Mouse (Mus musculus) thymus, postnatal 10 days (tissue): Measurements from ENCODE around the gene Erg28.

Source experiments
- DNase-seq, 2 experiments: peaks; one replicate each; pipeline ENCODE4 v3.0.0; 2021; ENCODE audit warnings: low spot score in 2 of 2

The Erg28 gene

GRCm38 (mm10) chr12:85824438-85825264 is at the start of gene Erg28, which contains the start of gene Ttll5:
Gene Erg28 (minus strand): TSS chr12:85824550.
Gene Ttll5 (plus strand): TSS chr12:85824659.
- peak; percentile 91 to 92 for DNase-seq

- no peak for DNase-seq
Measured at GRCm38 (mm10) chr12:85869423-85869822, 45.1 kb upstream of the Erg28 start.

- DNase-seq: no peak
Measured at GRCm38 (mm10) chr12:85867125-85867524, 42.8 kb upstream of the Erg28 start.

- no peak for DNase-seq
Measured at GRCm38 (mm10) chr12:85866624-85867023, 42.3 kb upstream of the Erg28 start.

GRCm38 (mm10) chr12:85865526-85865925 is 41.2 kb upstream of the Erg28 start:
- no peak for DNase-seq

- no peak for DNase-seq
Measured at GRCm38 (mm10) chr12:85862514-85862913, 38.2 kb upstream of the Erg28 start.

GRCm38 (mm10) chr12:85859511-85860189 is 35.3 kb upstream of the Erg28 start:
- no peak for DNase-seq

- no peak for DNase-seq
Measured at GRCm38 (mm10) chr12:85859111-85859510, 34.8 kb upstream of the Erg28 start.

GRCm38 (mm10) chr12:85857300-85857699 is 33.0 kb upstream of the Erg28 start:
- no peak for DNase-seq

GRCm38 (mm10) chr12:85854271-85854670 is 29.9 kb upstream of the Erg28 start:
- DNase-seq: no peak

GRCm38 (mm10) chr12:85853836-85854235 is 29.5 kb upstream of the Erg28 start:
- DNase-seq: no peak

- DNase-seq: no peak
Measured at GRCm38 (mm10) chr12:85850661-85851060, 26.3 kb upstream of the Erg28 start.

GRCm38 (mm10) chr12:85848164-85848958 is 24.0 kb upstream of the Erg28 start:
- DNase-seq: no peak

GRCm38 (mm10) chr12:85839371-85840000 is 15.1 kb upstream of the Erg28 start:
- peak; percentile 39 to 51 for DNase-seq

GRCm38 (mm10) chr12:85837765-85838164 is 13.4 kb upstream of the Erg28 start:
- DNase-seq: no peak

GRCm38 (mm10) chr12:85834543-85834942 is 10.2 kb upstream of the Erg28 start:
- DNase-seq: no peak

GRCm38 (mm10) chr12:85830691-85831090 is 6.3 kb upstream of the Erg28 start:
- DNase-seq: no peak

- DNase-seq: no peak
Measured at GRCm38 (mm10) chr12:85829866-85830265, 5.5 kb upstream of the Erg28 start.

GRCm38 (mm10) chr12:85828856-85829255 is 4.5 kb upstream of the Erg28 start:
- DNase-seq: no peak

GRCm38 (mm10) chr12:85825822-85826221 is 1.5 kb upstream of the Erg28 start:
- DNase-seq: no peak

GRCm38 (mm10) chr12:85825361-85825760 is 1.0 kb upstream of the Erg28 start:
- no peak for DNase-seq

GRCm38 (mm10) chr12:85822051-85822450 is 2.3 kb downstream of the Erg28 start:
- DNase-seq: no peak
